Mouse (Mus musculus): ENCODE results near the gene Ncmap. TPM values are rescaled to one million over a fixed set of nuclear protein-coding genes. Genes with fewer than 3 reads are reported as not detected.
"Not testable (repeated sequence)": the region's sequence is repeated elsewhere in the genome, so short reads cannot be mapped to it uniquely, and the experiment has no call there.

Ncmap gene
- polyA plus RNA-seq, 1 experiment from 2014 or later, result 1.2 TPM

- no peak for ATAC-seq (replicated peaks; ENCODE audit: extremely low read depth, insufficient read depth, low FRiP score)
- no peak overlapping the region for H3K9ac ChIP-seq (ENCODE audit: low read length)
- WGBS, result 89% methylated on average over 12 of the region's 12 CpGs
- no peak overlapping the region for H3K4me3 ChIP-seq (ENCODE audit: low read length)
- H3K4me1 ChIP-seq (ENCODE audit: control insufficient read depth, insufficient read depth, low read length), result no peaks in the 10 kb centered on the region
- no peaks in the 10 kb centered on the region for H3K9me3 ChIP-seq (replicated peaks; ENCODE audit: control insufficient read depth, low read length)
- no peak overlapping the region for H3K4me2 ChIP-seq (ENCODE audit: low read depth, low read length)
- H3K27ac ChIP-seq (ENCODE audit: low read length), result no peak overlapping the region
- no peaks in the 10 kb centered on the region; the same call in 1 of the 2 replicates for H3K27me3 ChIP-seq (ENCODE audit: control insufficient read depth, insufficient read depth, low read length)
- H3K36me3 ChIP-seq (ENCODE audit: control insufficient read depth, insufficient read depth), result no peaks in the 10 kb centered on the region
Observed at GRCm38 (mm10) chr4:135361722-135362121, 36.3 kb downstream of the Ncmap start.

GRCm38 (mm10) chr4:135358736-135359135, 39.3 kb downstream of the Ncmap start:
- 3% methylated on average over 6 of the region's 6 CpGs for WGBS
- H3K36me3 ChIP-seq (ENCODE audit: control insufficient read depth, insufficient read depth), result no peaks in the 10 kb centered on the region
- H3K9ac ChIP-seq (ENCODE audit: low read length), result no peak overlapping the region
- no peak overlapping the region for H3K4me2 ChIP-seq (ENCODE audit: low read depth, low read length)
- no peak for ATAC-seq (replicated peaks; ENCODE audit: extremely low read depth, insufficient read depth, low FRiP score)
- H3K27ac ChIP-seq (ENCODE audit: low read length), result no peak overlapping the region
- H3K9me3 ChIP-seq (replicated peaks; ENCODE audit: control insufficient read depth, low read length), result no peaks in the 10 kb centered on the region
- H3K4me3 ChIP-seq (ENCODE audit: low read length), result no peak overlapping the region
- H3K27me3 ChIP-seq (ENCODE audit: control insufficient read depth, insufficient read depth, low read length), result no peaks in the 10 kb centered on the region; the same call in 1 of the 2 replicates
- H3K4me1 ChIP-seq (ENCODE audit: control insufficient read depth, insufficient read depth, low read length), result peaks cover 8% of the 10 kb centered on the region

- no peak for ATAC-seq (replicated peaks; ENCODE audit: extremely low read depth, insufficient read depth, low FRiP score)
- no peak overlapping the region for H3K27ac ChIP-seq (ENCODE audit: low read length)
- H3K4me1 ChIP-seq (ENCODE audit: control insufficient read depth, insufficient read depth, low read length), result peaks cover 8% of the 10 kb centered on the region
Observed at GRCm38 (mm10) chr4:135357221-135357920, 40.7 kb downstream of the Ncmap start.

GRCm38 (mm10) chr4:135355886-135356550, 42.0 kb downstream of the Ncmap start:
- Histone ChIP-seq H3K36me3 (ENCODE audit: control insufficient read depth, insufficient read depth) (no peaks in the 10 kb centered on the region; the same call in 1 of the 2 replicates), H3K27me3 (ENCODE audit: control insufficient read depth, insufficient read depth, low read length) (no peaks in the 10 kb centered on the region), H3K9me3 (replicated peaks; ENCODE audit: control insufficient read depth, low read length) (no peaks in the 10 kb centered on the region), H3K9ac (ENCODE audit: low read length) (no peak overlapping the region), H3K4me2 (ENCODE audit: low read depth, low read length) (no peak overlapping the region), H3K27ac (ENCODE audit: low read length) (no peak overlapping the region), H3K4me3 (ENCODE audit: low read length) (no peak overlapping the region), H3K4me1 (ENCODE audit: control insufficient read depth, insufficient read depth, low read length) (peaks cover 14% of the 10 kb centered on the region)
- no peak for ATAC-seq (replicated peaks; ENCODE audit: extremely low read depth, insufficient read depth, low FRiP score)
- WGBS, result 55% methylated on average over 9 of the region's 9 CpGs

More at GRCm38 (mm10) chr4:135357221-135357920, 40.7 kb downstream of the Ncmap start:
- Histone ChIP-seq H3K9me3 (replicated peaks; ENCODE audit: control insufficient read depth, low read length) (no peaks in the 10 kb centered on the region), H3K36me3 (ENCODE audit: control insufficient read depth, insufficient read depth) (no peaks in the 10 kb centered on the region), H3K27me3 (ENCODE audit: control insufficient read depth, insufficient read depth, low read length) (no peaks in the 10 kb centered on the region; the same call in 1 of the 2 replicates), H3K4me3 (ENCODE audit: low read length) (no peak overlapping the region), H3K4me2 (ENCODE audit: low read depth, low read length) (no peak overlapping the region), H3K9ac (ENCODE audit: low read length) (no peak overlapping the region)
- 72% methylated on average over 12 of the region's 12 CpGs for WGBS

- not testable (repeated sequence) for H3K9ac ChIP-seq (ENCODE audit: low read length); H3K4me3 ChIP-seq (ENCODE audit: low read length); H3K4me2 ChIP-seq (ENCODE audit: low read depth, low read length); ATAC-seq (replicated peaks; ENCODE audit: extremely low read depth, insufficient read depth, low FRiP score); H3K27me3 ChIP-seq (ENCODE audit: control insufficient read depth, insufficient read depth, low read length); H3K36me3 ChIP-seq (ENCODE audit: control insufficient read depth, insufficient read depth); H3K9me3 ChIP-seq (replicated peaks; ENCODE audit: control insufficient read depth, low read length)
- peaks cover 14% of the 10 kb centered on the region for H3K4me1 ChIP-seq (ENCODE audit: control insufficient read depth, insufficient read depth, low read length)
- H3K27ac ChIP-seq (ENCODE audit: low read length), result peak overlapping the region; percentile 98; the same call in 1 of the 2 replicates
Observed at GRCm38 (mm10) chr4:135354751-135355150, 43.3 kb downstream of the Ncmap start.

GRCm38 (mm10) chr4:135353794-135354450, 44.1 kb downstream of the Ncmap start:
- H3K27ac ChIP-seq (ENCODE audit: low read length), result peak overlapping the region; percentile 98
- H3K9me3 ChIP-seq (replicated peaks; ENCODE audit: control insufficient read depth, low read length), result no peaks in the 10 kb centered on the region
- no peak for ATAC-seq (replicated peaks; ENCODE audit: extremely low read depth, insufficient read depth, low FRiP score)
- peaks cover 14% of the 10 kb centered on the region for H3K4me1 ChIP-seq (ENCODE audit: control insufficient read depth, insufficient read depth, low read length)
- H3K27me3 ChIP-seq (ENCODE audit: control insufficient read depth, insufficient read depth, low read length), result no peaks in the 10 kb centered on the region
- peak overlapping the region; percentile 89 for H3K4me2 ChIP-seq (ENCODE audit: low read depth, low read length)
- H3K4me3 ChIP-seq (ENCODE audit: low read length), result peak overlapping the region; percentile 65
- H3K36me3 ChIP-seq (ENCODE audit: control insufficient read depth, insufficient read depth), result peaks cover 4% of the 10 kb centered on the region
- peak overlapping the region; percentile 79 for H3K9ac ChIP-seq (ENCODE audit: low read length)
- 10% methylated on average over 12 of the region's 12 CpGs for WGBS

GRCm38 (mm10) chr4:135353066-135353793, 44.8 kb downstream of the Ncmap start, which contains the start of gene Srrm1:
Gene Srrm1 (minus strand): TSS chr4:135353321.
- H3K27ac ChIP-seq (ENCODE audit: low read length), result peak within 1 kb of the TSS; percentile 98
- under 1% methylated on average over 69 of the region's 69 CpGs for WGBS
- H3K27me3 ChIP-seq (ENCODE audit: control insufficient read depth, insufficient read depth, low read length), result no peaks in the 10 kb centered on the region
- H3K36me3 ChIP-seq (ENCODE audit: control insufficient read depth, insufficient read depth), result peaks cover 7% of the 10 kb centered on the region
- H3K4me1 ChIP-seq (ENCODE audit: control insufficient read depth, insufficient read depth, low read length), result peaks cover 14% of the 10 kb centered on the region
- H3K4me2 ChIP-seq (ENCODE audit: low read depth, low read length), result peak within 1 kb of the TSS; percentile 89
- peak; percentile 94 for ATAC-seq (replicated peaks; ENCODE audit: extremely low read depth, insufficient read depth, low FRiP score)
- no peaks in the 10 kb centered on the region for H3K9me3 ChIP-seq (replicated peaks; ENCODE audit: control insufficient read depth, low read length)
- H3K4me3 ChIP-seq (ENCODE audit: low read length), result peak within 1 kb of the TSS; percentile 88
- H3K9ac ChIP-seq (ENCODE audit: low read length), result peak within 1 kb of the TSS; percentile 100

GRCm38 (mm10) chr4:135352326-135353065, 45.5 kb downstream of the Ncmap start:
- Histone ChIP-seq H3K27me3 (ENCODE audit: control insufficient read depth, insufficient read depth, low read length) (no peaks in the 10 kb centered on the region), H3K9ac (ENCODE audit: low read length) (peak overlapping the region; percentile 100), H3K36me3 (ENCODE audit: control insufficient read depth, insufficient read depth) (peaks cover 7% of the 10 kb centered on the region), H3K4me3 (ENCODE audit: low read length) (peak overlapping the region; percentile 88), H3K9me3 (replicated peaks; ENCODE audit: control insufficient read depth, low read length) (no peaks in the 10 kb centered on the region), H3K4me1 (ENCODE audit: control insufficient read depth, insufficient read depth, low read length) (peaks cover 14% of the 10 kb centered on the region), H3K4me2 (ENCODE audit: low read depth, low read length) (peak overlapping the region; percentile 78), H3K27ac (ENCODE audit: low read length) (peak overlapping the region; percentile 91)
- ATAC-seq (replicated peaks; ENCODE audit: extremely low read depth, insufficient read depth, low FRiP score), result peak; percentile 19
- WGBS, result under 1% methylated on average over 67 of the region's 67 CpGs
